Mouse (Mus musculus) lung, adult 2 months (tissue): ENCODE results near the gene Tuba4a. TPM values are rescaled to one million over a fixed set of nuclear protein-coding genes. Genes with fewer than 3 reads are reported as not detected.

Experiments
- DNase-seq: peaks from one replicate; pipeline ENCODE4 v3.0.0; 2022
- H3K4me1 ChIP-seq: fragments of 200-500 bp; 2 replicates; pipeline ENCODE4 v1.6.1; 2011; ENCODE audit warnings: low read length; ENCODE audit not compliant: control insufficient read depth, insufficient read depth
- H3K4me3 ChIP-seq: fragments of 200-500 bp; replicated peaks from 2 replicates; pipeline ENCODE3; 2011; ENCODE audit warnings: low read depth, mild to moderate bottlenecking, control low read depth, low read length; ENCODE audit errors: extremely low read depth
- CTCF ChIP-seq: fragments of 200-500 bp; IDR thresholded peaks from 2 replicates; pipeline ENCODE4 v1.5.1; 2011; ENCODE audit warnings: mild to moderate bottlenecking, low read length, control low read depth; ENCODE audit not compliant: insufficient read depth
- POLR2A ChIP-seq: fragments of 200-500 bp; IDR thresholded peaks from 2 replicates; pipeline ENCODE4 v1.6.1; 2011; ENCODE audit warnings: low read depth, mild to moderate bottlenecking, control low read depth, low read length, borderline replicate concordance; ENCODE audit errors: extremely low read depth
- WGBS: fragments of 180-500 bp; shearing (Covaris S2); methylation state at CpG from one replicate; pipeline ENCODE4 v1.1.7; 2018; 5-methylcytosine and 5-hydroxymethylcytosine counted together
- polyA plus RNA-seq: library from polyadenylated mRNA; depleted of rRNA; stranded (reverse); fragments of >200 nt; gene quantifications from 2 replicates; pipeline ENCODE4 v1.2.3, GENCODE M21; 2012

Tuba4a gene
- polyA plus RNA-seq, 1 experiment: 103 TPM

GRCm38 (mm10) chr1:75226138-75226537 is 6.5 kb upstream of the Tuba4a start:
- no peak for DNase-seq
- Histone ChIP-seq H3K4me1 (no peaks in the 10 kb centered on the region), H3K4me3 (no peak overlapping the region)
- TF ChIP-seq POLR2A (no peak), CTCF (no peak)
- 35% methylated on average over 2 of the region's 2 CpGs for WGBS

GRCm38 (mm10) chr1:75225473-75225872 is 5.8 kb upstream of the Tuba4a start:
- H3K4me1 ChIP-seq: no peaks in the 10 kb centered on the region
- TF ChIP-seq POLR2A: no peak
- TF ChIP-seq CTCF: no peak
- no peak overlapping the region for H3K4me3 ChIP-seq
- WGBS: 40% methylated on average over 3 of the region's 3 CpGs
- DNase-seq: no peak

GRCm38 (mm10) chr1:75223532-75223931 is 3.9 kb upstream of the Tuba4a start:
- TF ChIP-seq CTCF (no peak), POLR2A (no peak)
- 51% methylated on average over 6 of the region's 6 CpGs for WGBS
- DNase-seq: no peak
- H3K4me3 ChIP-seq: no peak overlapping the region
- 0 out of 2 replicates have a peak, but pooled peaks cover 2% of the 10 kb centered on the region for H3K4me1 ChIP-seq

- Histone ChIP-seq H3K4me3 (no peak overlapping the region), H3K4me1 (0 out of 2 replicates have a peak, but pooled peaks cover 2% of the 10 kb centered on the region)
- no peak for DNase-seq
- WGBS: 60% methylated on average over 6 of the region's 6 CpGs
- TF ChIP-seq CTCF (no peak), POLR2A (no peak)
Measured at GRCm38 (mm10) chr1:75222926-75223325, 3.3 kb upstream of the Tuba4a start.

- Histone ChIP-seq H3K4me1 (peaks cover 4% of the 10 kb centered on the region; the same call in 1 of the 2 replicates), H3K4me3 (no peak overlapping the region)
- TF ChIP-seq POLR2A (no peak), CTCF (no peak)
- WGBS: 68% methylated on average over 3 of the region's 3 CpGs
- DNase-seq: no peak
Measured at GRCm38 (mm10) chr1:75221538-75221937, 1.9 kb upstream of the Tuba4a start.

GRCm38 (mm10) chr1:75219078-75219477 is 587 bp downstream of the Tuba4a start:
- TF ChIP-seq CTCF: no peak
- peak; percentile 99 for TF ChIP-seq POLR2A
- Histone ChIP-seq H3K4me3 (peak overlapping the region; percentile 72), H3K4me1 (peaks cover 4% of the 10 kb centered on the region; the same call in 1 of the 2 replicates)
- under 1% methylated on average over 24 of the region's 24 CpGs for WGBS
- peak; percentile 93 for DNase-seq

- TF ChIP-seq POLR2A: no peak; the same call in 1 of the 2 replicates
- H3K4me3 ChIP-seq: peak overlapping the region; percentile 69
- peaks cover 4% of the 10 kb centered on the region; the same call in 1 of the 2 replicates for H3K4me1 ChIP-seq
- DNase-seq: peak; percentile 49
- WGBS: 2% methylated on average over 38 of the region's 38 CpGs
Measured at GRCm38 (mm10) chr1:75218227-75219001, 1.3 kb downstream of the Tuba4a start.

- H3K4me3 ChIP-seq: peak overlapping the region; percentile 69
- H3K4me1 ChIP-seq: peaks cover 4% of the 10 kb centered on the region; the same call in 1 of the 2 replicates
- no peak for DNase-seq
- WGBS: 1% methylated on average over 6 of the region's 6 CpGs
- no peak for TF ChIP-seq CTCF
- TF ChIP-seq POLR2A: no peak
Measured at GRCm38 (mm10) chr1:75217893-75218226, 1.8 kb downstream of the Tuba4a start.

GRCm38 (mm10) chr1:75216797-75217585 is 2.7 kb downstream of the Tuba4a start:
- TF ChIP-seq CTCF (no peak), POLR2A (no peak)
- no peak overlapping the region for H3K4me3 ChIP-seq
- 61% methylated on average over 13 of the region's 13 CpGs for WGBS
- peaks cover 4% of the 10 kb centered on the region; the same call in 1 of the 2 replicates for H3K4me1 ChIP-seq
- no peak for DNase-seq
